Mouse (Mus musculus): ENCODE data around the gene Barx2. TPM values are rescaled to one million over a fixed set of nuclear protein-coding genes. Genes with fewer than 3 reads are reported as not detected.

The Barx2 gene
- polyA plus RNA-seq, 1 experiment, result 1.0 TPM

GRCm38 (mm10) chr9:31856437-31856836 is 56.8 kb downstream of the Barx2 start:
- 47% methylated on average over 8 of the region's 8 CpGs for WGBS
- DNase-seq, result no peak
- no peak overlapping the region for H3K27ac ChIP-seq (ENCODE audit: insufficient read depth, low read length)

GRCm38 (mm10) chr9:31855668-31856067 is 57.6 kb downstream of the Barx2 start:
- WGBS, result 89% methylated on average over 6 of the region's 6 CpGs
- TF ChIP-seq POLR2A (IDR thresholded peaks at IDR 0.05; ENCODE audit: borderline replicate concordance, insufficient read depth, low read length) (no peak), CTCF (IDR thresholded peaks at IDR 0.05; ENCODE audit: borderline replicate concordance, insufficient read depth, low read depth, low read length) (no peak)
- Histone ChIP-seq H3K4me1 (ENCODE audit: control insufficient read depth, insufficient read depth, low read length) (no peaks in the 10 kb centered on the region), H3K27me3 (ENCODE audit: control insufficient read depth, insufficient read depth, low read length) (no peaks in the 10 kb centered on the region), H3K27ac (ENCODE audit: insufficient read depth, low read length) (no peak overlapping the region), H3K4me3 (replicated peaks; ENCODE audit: insufficient read depth, low read depth, low read length) (no peak overlapping the region)
- DNase-seq, result no peak

More at GRCm38 (mm10) chr9:31856437-31856836, 56.8 kb downstream of the Barx2 start:
- TF ChIP-seq CTCF (IDR thresholded peaks at IDR 0.05; ENCODE audit: borderline replicate concordance, insufficient read depth, low read depth, low read length), result no peak
- no peak for TF ChIP-seq POLR2A (IDR thresholded peaks at IDR 0.05; ENCODE audit: borderline replicate concordance, insufficient read depth, low read length)
- Histone ChIP-seq H3K27me3 (ENCODE audit: control insufficient read depth, insufficient read depth, low read length) (no peaks in the 10 kb centered on the region), H3K4me3 (replicated peaks; ENCODE audit: insufficient read depth, low read depth, low read length) (no peak overlapping the region), H3K4me1 (ENCODE audit: control insufficient read depth, insufficient read depth, low read length) (no peaks in the 10 kb centered on the region)

- no peak for DNase-seq
- 86% methylated on average over 8 of the region's 8 CpGs for WGBS
- H3K4me1 ChIP-seq (ENCODE audit: control insufficient read depth, insufficient read depth, low read length), result no peaks in the 10 kb centered on the region
These were observed 61.6 kb downstream of the Barx2 start for GRCm38 (mm10) chr9:31851710-31852109.

GRCm38 (mm10) chr9:31850706-31851105 is 62.6 kb downstream of the Barx2 start:
- 80% methylated on average over 4 of the region's 4 CpGs for WGBS
- Histone ChIP-seq H3K27me3 (ENCODE audit: control insufficient read depth, insufficient read depth, low read length) (no peaks in the 10 kb centered on the region), H3K27ac (ENCODE audit: insufficient read depth, low read length) (no peak overlapping the region), H3K4me1 (ENCODE audit: control insufficient read depth, insufficient read depth, low read length) (no peaks in the 10 kb centered on the region), H3K4me3 (replicated peaks; ENCODE audit: insufficient read depth, low read depth, low read length) (no peak overlapping the region)
- no peak for DNase-seq
- TF ChIP-seq POLR2A (IDR thresholded peaks at IDR 0.05; ENCODE audit: borderline replicate concordance, insufficient read depth, low read length) (no peak), CTCF (IDR thresholded peaks at IDR 0.05; ENCODE audit: borderline replicate concordance, insufficient read depth, low read depth, low read length) (no peak)

More at GRCm38 (mm10) chr9:31851710-31852109, 61.6 kb downstream of the Barx2 start:
- Histone ChIP-seq H3K27me3 (ENCODE audit: control insufficient read depth, insufficient read depth, low read length) (no peaks in the 10 kb centered on the region), H3K4me3 (replicated peaks; ENCODE audit: insufficient read depth, low read depth, low read length) (no peak overlapping the region), H3K27ac (ENCODE audit: insufficient read depth, low read length) (no peak overlapping the region)
- TF ChIP-seq POLR2A (IDR thresholded peaks at IDR 0.05; ENCODE audit: borderline replicate concordance, insufficient read depth, low read length) (no peak), CTCF (IDR thresholded peaks at IDR 0.05; ENCODE audit: borderline replicate concordance, insufficient read depth, low read depth, low read length) (no peak)

- Histone ChIP-seq H3K4me3 (replicated peaks; ENCODE audit: insufficient read depth, low read depth, low read length) (no peak overlapping the region), H3K27me3 (ENCODE audit: control insufficient read depth, insufficient read depth, low read length) (no peaks in the 10 kb centered on the region), H3K4me1 (ENCODE audit: control insufficient read depth, insufficient read depth, low read length) (no peaks in the 10 kb centered on the region), H3K27ac (ENCODE audit: insufficient read depth, low read length) (no peak overlapping the region)
- WGBS, result 84% methylated on average over 7 of the region's 7 CpGs
- DNase-seq, result no peak
- TF ChIP-seq CTCF (IDR thresholded peaks at IDR 0.05; ENCODE audit: borderline replicate concordance, insufficient read depth, low read depth, low read length), result no peak
- TF ChIP-seq POLR2A (IDR thresholded peaks at IDR 0.05; ENCODE audit: borderline replicate concordance, insufficient read depth, low read length), result no peak
These were observed 63.9 kb downstream of the Barx2 start for GRCm38 (mm10) chr9:31849387-31849786.

- no peaks in the 10 kb centered on the region for H3K4me1 ChIP-seq (ENCODE audit: control insufficient read depth, insufficient read depth, low read length)
- 63% methylated on average over 5 of the region's 5 CpGs for WGBS
- DNase-seq, result no peak
These were observed 68.6 kb downstream of the Barx2 start for GRCm38 (mm10) chr9:31844614-31845013.

GRCm38 (mm10) chr9:31841108-31841815 is 72.0 kb downstream of the Barx2 start:
- H3K4me1 ChIP-seq (ENCODE audit: control insufficient read depth, insufficient read depth, low read length), result no peaks in the 10 kb centered on the region
- no peak overlapping the region for H3K4me3 ChIP-seq (replicated peaks; ENCODE audit: insufficient read depth, low read depth, low read length)
- no peaks in the 10 kb centered on the region for H3K27me3 ChIP-seq (ENCODE audit: control insufficient read depth, insufficient read depth, low read length)
- DNase-seq, result no peak
- WGBS, result 62% methylated on average over 10 of the region's 10 CpGs
- TF ChIP-seq CTCF (IDR thresholded peaks at IDR 0.05; ENCODE audit: borderline replicate concordance, insufficient read depth, low read depth, low read length), result no peak
- TF ChIP-seq POLR2A (IDR thresholded peaks at IDR 0.05; ENCODE audit: borderline replicate concordance, insufficient read depth, low read length), result no peak
- no peak overlapping the region for H3K27ac ChIP-seq (ENCODE audit: insufficient read depth, low read length)

More at GRCm38 (mm10) chr9:31844614-31845013, 68.6 kb downstream of the Barx2 start:
- Histone ChIP-seq H3K27me3 (ENCODE audit: control insufficient read depth, insufficient read depth, low read length) (no peaks in the 10 kb centered on the region), H3K27ac (ENCODE audit: insufficient read depth, low read length) (no peak overlapping the region), H3K4me3 (replicated peaks; ENCODE audit: insufficient read depth, low read depth, low read length) (no peak overlapping the region)
- TF ChIP-seq POLR2A (IDR thresholded peaks at IDR 0.05; ENCODE audit: borderline replicate concordance, insufficient read depth, low read length) (no peak), CTCF (IDR thresholded peaks at IDR 0.05; ENCODE audit: borderline replicate concordance, insufficient read depth, low read depth, low read length) (no peak)

- H3K4me3 ChIP-seq (replicated peaks; ENCODE audit: insufficient read depth, low read depth, low read length), result no peak overlapping the region
- no peak for DNase-seq
- H3K4me1 ChIP-seq (ENCODE audit: control insufficient read depth, insufficient read depth, low read length), result no peaks in the 10 kb centered on the region
- 95% methylated on average over 4 of the region's 4 CpGs for WGBS
- no peaks in the 10 kb centered on the region for H3K27me3 ChIP-seq (ENCODE audit: control insufficient read depth, insufficient read depth, low read length)
- TF ChIP-seq CTCF (IDR thresholded peaks at IDR 0.05; ENCODE audit: borderline replicate concordance, insufficient read depth, low read depth, low read length), result no peak
- TF ChIP-seq POLR2A (IDR thresholded peaks at IDR 0.05; ENCODE audit: borderline replicate concordance, insufficient read depth, low read length), result no peak
- H3K27ac ChIP-seq (ENCODE audit: insufficient read depth, low read length), result no peak overlapping the region
These were observed 72.7 kb downstream of the Barx2 start for GRCm38 (mm10) chr9:31840571-31840970.
